In the genomic region with DNA sequence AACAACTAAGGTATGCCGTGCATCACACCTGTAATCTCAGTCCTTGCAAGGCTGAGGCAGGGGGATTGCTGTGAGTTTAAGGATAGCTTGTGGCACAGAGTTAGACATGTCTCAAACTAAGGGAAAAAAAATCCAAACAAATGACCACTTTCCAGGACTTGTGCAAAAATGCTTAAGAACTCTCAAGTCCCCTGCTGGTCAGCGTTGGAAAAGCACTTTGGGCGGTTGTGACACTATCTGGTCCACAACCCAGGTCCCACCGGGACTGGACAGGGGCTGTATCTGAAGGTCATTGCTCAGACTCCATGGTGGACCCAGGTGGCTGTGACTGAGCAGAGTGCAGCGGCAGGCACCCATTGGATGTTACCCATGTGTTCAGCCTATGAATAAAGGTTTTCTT, we compare ENCODE assay signal across 1 mouse cellular context.
TF ChIP-seq lines count a peak whose summit lies in the region.

No protein-coding gene starts in this region.

TF ChIP-seq in MEL, 35 proteins besides CTCF, POLR2A, EP300 and RAD21:
- TF ChIP-seq SMC3 (IDR thresholded peaks at IDR 0.05; ENCODE audit: low read depth, low read length) (no peak), ETS1 (IDR thresholded peaks at IDR 0.05; ENCODE audit: low read depth, low read length) (no peak), CHD2 (IDR thresholded peaks at IDR 0.05; ENCODE audit: low read length) (no peak), ZMIZ1 (IDR thresholded peaks at IDR 0.05; ENCODE audit: low read depth, low read length) (no peak), ZKSCAN1 (IDR thresholded peaks at IDR 0.05; ENCODE audit: low read depth, low read length) (no peak), UBTF (IDR thresholded peaks at IDR 0.05; ENCODE audit: borderline replicate concordance, insufficient read depth, low read depth, low read length) (no peak), MYC (IDR thresholded peaks at IDR 0.05; ENCODE audit: low read depth, low read length) (no peak), BHLHE40 (IDR thresholded peaks at IDR 0.05; ENCODE audit: borderline replicate concordance, low read depth, low read length) (no peak), MXI1 (IDR thresholded peaks at IDR 0.05; ENCODE audit: low read depth, low read length) (no peak)
